Mouse (Mus musculus) gastrocnemius, postnatal 14 days (tissue): ENCODE results near the gene Cel. TPM values are rescaled to one million over a fixed set of nuclear protein-coding genes. Genes with fewer than 3 reads are reported as not detected.
"Not testable (repeated sequence)": the region's sequence is repeated elsewhere in the genome, so short reads cannot be mapped to it uniquely, and the experiment has no call there.

Experiments used
- DNase-seq: peaks from one replicate; pipeline ENCODE4 v3.0.0; 2021; ENCODE audit warnings: mixed read lengths
- intact Hi-C: fragments of 180-260 bp; cut with DNase I; formaldehyde crosslinking; loops from one replicate; pipeline ENCODE4 v1.15.1; 2025; ENCODE audit warnings: low total_unique reads
- total RNA-seq, 2 experiments: library from RNA; stranded (reverse); gene quantifications; 2 replicates each; pipeline ENCODE4 v1.2.3; 2021

Cel gene
- total RNA-seq, 2 experiments from 2014 or later = not detected

DNA sequence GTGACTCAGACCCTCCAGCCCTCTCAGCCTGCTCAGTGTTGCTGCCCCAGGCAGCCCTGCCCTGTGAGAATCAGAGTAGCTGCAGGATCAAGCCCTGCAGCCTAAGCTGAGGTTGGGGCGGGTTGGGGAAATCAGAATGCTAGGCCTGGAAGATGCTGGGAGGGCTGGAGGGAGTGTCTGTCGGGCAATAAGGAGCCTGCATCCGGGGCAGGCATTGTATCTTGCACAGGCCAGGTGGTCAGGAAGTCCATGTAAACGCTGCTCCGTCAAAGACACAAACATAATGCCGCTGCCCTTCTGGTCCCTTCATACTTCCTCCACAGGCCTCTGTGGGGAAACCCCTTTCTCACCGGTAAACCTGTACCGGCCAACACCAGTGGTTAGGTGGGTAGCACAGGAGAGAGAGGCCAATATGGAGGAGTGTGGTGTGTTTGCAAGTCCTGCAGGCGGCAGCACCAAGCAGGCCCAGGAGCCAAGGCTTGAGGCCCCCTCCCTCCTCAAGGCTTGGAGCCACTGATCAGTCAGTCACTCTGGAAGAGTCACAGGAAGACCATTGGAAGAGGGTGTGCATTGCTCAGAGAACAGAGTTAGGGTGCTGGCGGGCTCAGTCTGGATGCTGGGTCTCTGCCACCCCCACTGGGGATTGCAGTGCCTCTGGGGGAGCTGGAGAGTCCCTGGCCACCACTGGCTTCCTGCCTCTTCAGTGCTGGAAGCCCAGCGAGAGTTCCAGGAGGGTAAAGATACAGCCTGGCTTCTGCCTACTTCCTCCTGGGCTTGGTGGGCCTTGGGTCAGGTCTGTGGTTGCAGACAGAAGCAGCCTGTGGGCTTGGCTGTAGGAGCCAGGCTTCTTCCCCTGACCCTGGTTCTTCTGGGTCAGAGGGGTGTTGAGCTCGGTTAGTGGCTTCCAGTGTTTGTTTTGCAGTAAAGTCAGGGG lies 37.0 kb downstream of the Cel start:
- peak; percentile 32 for DNase-seq
- intact Hi-C loops = no loop called here

DNA sequence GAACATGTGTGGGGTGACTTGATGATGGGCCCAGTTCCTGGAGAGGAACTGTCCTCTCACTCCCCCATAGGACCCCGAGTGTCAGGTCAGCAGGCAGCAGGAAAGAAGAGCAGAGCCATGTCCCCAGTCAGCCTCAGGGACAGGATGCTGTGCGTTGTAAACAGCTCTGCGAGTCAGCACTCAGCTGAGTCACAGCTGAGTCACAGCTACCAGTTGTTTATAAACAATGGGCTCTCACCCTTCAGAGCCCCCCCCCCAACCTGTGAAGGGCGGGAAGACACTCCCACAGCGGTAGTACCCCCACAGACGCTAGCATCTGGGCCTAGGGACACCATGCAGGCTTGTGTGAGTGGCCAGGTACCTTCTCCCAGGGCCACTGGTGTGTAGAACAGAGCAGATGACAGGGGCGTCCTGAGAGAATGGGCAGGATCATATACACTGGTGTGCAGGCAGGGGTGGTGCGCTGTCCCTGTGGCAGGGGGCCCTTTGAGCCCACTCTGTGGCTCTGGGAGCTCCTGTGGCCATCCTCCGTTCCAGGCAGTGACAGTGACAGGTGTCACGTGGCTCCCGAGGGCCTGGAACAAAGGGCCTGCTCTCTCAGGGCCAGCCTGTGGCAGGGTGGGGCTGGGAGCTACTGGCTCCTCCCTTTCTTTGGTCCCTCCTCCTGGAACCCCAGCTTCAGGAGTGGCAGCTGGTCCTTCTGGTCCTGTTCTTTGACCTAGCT lies 37.8 kb downstream of the Cel start:
- intact Hi-C loops = no loop called here
- DNase-seq = peak; percentile 77

DNA sequence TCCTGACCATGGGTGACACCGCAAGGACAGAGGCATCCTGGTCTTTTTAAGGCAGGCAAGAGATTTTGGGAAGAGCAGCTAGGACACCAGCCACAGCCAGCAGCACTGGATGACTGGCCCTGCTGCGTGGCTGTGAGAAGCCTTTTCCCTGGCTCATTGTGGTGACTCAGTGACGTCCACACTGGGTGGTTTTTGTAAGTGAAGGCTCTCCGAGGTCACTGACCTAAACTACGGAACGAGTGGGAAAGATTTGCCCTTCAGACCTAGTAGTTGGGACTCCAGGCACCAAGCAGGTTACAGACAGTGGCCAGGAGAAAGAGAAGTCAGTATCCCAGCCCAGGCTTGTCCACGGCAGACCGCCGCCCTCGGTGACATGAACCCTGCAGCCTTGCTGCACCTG lies 38.8 kb downstream of the Cel start:
- peak; percentile 4 for DNase-seq
- intact Hi-C loops = no loop called here

DNA sequence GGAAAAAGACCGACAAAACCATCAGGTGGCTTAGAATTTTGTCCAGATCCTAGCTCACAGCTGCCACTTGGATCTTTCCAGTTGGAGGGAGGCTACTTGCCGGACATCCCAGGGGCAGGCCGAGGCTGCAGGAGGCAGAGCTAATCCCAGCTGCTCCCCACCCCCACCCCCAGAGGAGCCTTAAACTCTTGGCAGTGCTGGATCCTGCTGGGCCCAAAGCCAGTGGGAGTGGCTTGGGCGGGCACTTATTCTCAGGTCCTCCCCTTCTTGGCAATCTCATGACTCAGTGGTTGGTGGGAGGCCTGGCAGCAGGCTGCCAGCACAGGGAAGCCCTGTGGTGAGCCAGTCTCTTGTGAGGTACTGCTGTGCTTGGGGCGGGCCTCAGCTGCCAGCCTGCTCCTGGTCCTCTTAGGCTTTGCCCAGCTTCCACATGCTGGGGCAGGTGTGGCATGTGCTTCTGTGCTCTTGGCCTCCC lies 39.5 kb downstream of the Cel start:
- DNase-seq = peak; percentile 89
- intact Hi-C loops = no loop called here

DNA sequence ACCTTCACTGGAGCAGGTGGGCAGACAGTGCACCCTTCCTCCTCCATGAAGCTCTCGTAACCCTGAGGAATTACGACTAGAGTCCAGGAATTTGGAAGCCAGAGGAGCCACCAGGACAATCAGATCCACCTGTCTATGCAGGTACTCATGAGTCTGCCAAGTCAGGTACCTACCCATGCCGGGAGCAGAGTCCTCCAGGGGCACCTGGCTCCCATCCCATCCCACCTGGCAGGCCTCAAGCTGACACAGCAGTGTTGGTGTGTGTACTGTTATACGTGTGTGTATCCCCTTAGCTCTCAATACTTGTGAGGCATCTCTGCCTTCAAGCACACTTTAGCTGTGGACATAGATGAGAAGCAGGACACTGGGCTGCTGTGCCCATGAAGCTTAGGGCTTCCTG lies 41.0 kb downstream of the Cel start:
- no peak for DNase-seq
- intact Hi-C loops = no loop called here

DNA sequence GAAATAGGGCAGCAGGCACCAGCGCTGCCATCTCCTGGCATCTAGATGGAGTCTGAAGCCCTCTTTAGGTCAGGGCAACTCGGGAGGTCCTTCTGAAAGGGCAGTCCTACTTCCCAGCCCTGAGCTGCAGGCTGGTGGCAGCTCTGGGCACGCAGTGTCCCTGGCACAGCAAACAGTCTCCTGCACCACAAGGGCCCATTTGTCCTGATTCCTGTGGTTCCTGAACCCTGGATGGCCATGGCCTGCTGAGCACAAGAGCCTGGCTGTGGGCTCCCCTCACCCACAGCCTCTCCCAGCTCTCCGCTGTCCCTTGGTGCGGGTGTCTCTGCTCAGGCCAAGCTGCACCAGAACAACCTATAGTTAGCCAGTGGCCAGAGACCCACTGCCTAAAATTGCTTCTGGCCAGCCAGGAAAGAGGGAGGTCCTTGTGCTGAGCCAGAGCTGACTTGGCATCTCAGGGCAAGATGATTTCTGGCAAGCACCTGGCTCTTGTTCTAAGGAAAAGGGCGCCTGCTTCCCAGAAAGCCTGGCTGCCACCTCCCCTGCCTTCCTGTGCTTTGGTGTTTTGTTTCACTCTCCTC lies 41.5 kb downstream of the Cel start:
- no peak for DNase-seq
- intact Hi-C loops = no loop called here

DNA sequence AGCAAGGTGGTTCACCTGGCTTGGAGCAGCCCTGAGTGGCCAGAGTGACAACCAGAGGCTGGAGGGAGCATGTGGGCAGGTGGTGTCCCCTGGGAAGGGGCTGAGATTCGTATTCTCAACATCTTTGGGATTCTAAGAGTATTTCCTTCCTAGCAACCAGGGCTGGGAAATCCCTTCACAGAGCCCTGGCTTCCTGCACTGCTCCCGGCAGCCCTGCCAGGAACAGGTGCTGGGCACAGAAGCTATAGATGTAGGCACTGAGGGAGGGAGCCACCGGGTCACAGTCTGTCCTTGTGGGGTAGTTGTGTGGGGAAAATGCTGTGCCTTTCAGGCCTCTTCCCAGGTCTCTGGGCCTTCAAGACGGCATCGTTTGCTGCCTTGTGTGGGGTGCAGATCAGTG lies 42.6 kb downstream of the Cel start:
- no peak for DNase-seq
- intact Hi-C loops = no loop called here

DNA sequence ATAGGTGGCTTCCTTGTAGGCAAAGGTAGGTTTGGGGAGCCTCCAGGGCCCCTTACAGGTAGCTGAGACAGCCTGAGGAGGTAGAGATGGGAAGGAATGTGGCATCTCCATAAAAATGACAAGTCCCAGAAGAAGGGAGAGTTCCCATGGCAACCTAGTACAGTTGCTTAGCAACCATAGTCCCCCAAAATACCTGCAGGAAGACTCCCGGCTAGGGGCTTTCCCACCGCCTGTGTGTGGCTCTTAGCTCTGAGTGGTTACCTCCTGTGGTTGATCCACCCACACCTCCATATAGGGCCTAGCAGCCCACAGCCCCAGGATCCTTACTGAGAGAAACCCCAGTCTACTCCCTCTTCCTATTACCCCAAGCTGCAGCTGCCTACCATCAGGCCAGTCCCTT lies 45.0 kb downstream of the Cel start:
- intact Hi-C loops = loop anchor here (10.0 kb wide), 1 partner anchor 67 kb away; the partner anchor contains the start of gene Gtf3c5

DNA sequence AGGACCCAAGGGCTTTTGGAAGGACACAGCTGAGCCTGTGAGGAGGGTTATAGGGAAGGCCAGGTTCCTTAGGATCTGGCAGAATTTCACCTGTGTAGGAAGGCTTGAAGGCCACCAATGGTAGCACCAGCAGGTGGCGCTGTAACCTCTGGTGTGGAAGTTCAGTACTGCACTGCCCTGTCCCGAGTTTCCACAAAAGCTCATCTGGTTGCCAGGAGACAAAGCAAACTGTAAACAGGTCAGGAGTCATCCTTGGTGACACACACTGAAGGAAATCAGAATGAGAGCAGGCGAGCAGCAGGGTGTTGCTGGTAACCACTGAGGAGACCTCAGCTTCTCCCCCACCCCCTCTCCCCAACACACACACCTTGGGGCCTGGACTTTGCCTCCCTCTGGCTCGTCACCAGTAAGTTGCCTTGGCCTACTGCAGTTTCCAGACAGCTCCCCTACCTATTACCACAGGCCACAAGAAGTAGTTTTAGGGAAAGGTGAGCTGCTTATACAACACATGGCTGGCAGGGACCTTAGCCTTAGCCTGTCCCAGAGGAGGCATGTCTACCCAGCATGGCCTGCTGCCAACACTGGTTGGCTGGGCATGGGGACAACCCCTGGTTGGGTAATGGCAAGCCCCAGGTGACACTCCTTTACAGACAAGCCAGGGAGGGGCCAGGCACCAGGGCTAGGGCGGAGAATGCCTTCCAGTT lies 45.8 kb downstream of the Cel start:
- intact Hi-C loops = loop anchor here (2.0 to 10.0 kb wide), 2 partner anchors 31 to 67 kb away; partner anchors contain the start of gene Gtf3c5
- DNase-seq = peak; percentile 81

More for the DNA sequence above, 45.0 kb downstream of the Cel start:
- no peak for DNase-seq

DNA sequence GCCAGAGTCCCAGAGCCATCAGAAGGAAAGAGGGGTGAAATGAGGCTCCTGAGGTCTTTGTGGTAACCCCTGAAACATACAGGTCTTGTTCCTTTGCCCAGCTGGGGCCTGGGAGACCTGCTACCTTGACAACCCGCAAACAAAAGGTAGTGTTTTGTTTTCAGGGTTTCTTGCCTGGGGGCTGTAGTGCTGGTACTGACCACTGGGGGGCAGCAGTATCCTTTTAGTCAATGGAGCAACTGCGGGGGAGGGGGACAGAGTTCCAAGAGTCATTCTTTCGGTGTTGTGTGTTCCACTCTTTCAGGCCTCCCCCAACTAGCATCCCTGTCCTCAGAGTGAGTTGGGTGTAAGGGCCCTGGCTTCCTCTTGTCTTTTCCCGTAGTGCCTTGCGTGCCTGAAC lies 48.7 kb downstream of the Cel start:
- intact Hi-C loops = loop anchor here (10.0 kb wide), 1 partner anchor 70 kb away; the partner anchor contains the start of gene Gtf3c5
- DNase-seq = peak; percentile 80

DNA sequence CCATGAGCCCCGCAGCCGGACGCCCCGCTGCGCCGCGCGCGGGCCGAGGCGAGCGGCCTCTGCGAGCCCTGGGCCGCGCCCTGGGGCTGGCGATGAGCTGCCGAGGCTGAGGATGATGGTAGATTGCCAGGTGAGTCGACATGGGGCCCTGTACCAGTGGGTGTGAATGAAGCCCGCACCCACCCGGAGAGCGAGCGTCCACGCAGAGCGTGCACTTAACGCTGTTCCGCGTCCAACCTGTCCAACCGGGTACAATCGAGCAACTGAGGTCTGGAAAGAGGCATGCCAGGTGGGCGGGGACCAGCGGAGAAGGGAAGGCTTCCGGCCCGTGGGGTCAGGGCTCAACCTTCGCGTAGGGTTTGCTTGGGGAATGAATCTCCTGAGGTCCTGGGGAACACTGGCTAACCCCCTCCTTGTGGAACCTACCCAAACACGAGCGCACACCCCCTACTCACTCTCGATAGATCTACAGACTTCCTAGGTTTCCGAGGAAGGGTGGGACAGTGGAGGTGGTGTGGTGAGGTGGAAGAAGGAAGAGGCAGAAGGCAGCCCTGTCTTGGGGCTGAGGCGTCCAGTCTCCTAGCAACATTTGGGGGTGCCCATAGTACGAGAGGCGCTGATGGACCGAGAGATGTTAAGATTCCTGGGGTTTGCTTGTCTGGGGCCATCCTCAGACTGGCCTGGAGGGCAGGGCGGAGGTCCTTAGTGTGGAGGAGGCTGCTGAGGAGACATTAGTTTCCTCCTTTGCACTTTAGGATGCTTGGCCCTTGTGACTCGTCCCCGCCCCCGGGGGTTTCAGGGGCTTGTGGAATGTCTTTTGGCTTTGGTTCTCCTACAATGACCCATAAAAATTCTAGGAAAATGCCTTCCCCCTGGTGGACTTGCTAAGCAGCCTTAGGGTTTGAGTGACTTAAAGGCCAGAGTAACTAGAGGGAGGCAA lies 49.5 kb downstream of the Cel start:
- DNase-seq = no peak
- intact Hi-C loops = loop anchor here (10.0 kb wide), 1 partner anchor 71 kb away; the partner anchor contains the start of gene Gtf3c5

DNA sequence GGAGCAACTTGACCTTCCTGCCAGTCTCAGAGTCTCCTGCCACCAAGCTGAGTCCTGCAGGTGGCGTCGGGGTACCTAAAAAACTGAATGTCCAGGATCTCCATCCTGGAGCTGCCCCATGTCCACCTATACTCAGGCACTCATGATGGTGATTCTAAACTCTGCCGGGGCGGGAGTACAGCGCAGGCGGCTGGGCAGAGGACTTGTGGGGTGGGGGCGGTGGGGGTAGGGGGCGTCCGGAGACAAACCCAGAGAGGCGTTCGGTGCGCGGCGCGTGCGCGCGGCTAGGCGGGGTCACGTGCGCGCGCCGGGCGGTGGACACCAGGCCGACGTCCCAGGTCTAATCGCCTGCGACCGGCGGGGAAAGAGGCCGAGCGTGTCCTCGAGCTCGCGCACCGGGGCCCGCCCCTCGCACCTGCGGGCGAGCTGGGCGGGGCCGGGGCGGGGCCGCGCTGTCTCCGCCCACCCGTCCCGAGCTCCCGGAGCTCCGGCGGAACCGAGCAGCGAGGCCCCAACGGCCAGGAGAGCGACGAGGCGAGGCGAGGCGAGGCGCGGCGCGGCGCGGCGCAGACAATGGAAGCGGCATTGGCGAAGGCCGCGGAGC lies 50.3 kb downstream of the Cel start, which contains the start of gene Ralgds:
TSS of gene Ralgds (plus strand) at position 328 of the 604 bp plus-strand sequence.
- intact Hi-C loops = loop anchor here (10.0 kb wide), 1 partner anchor 72 kb away; the partner anchor contains the start of gene Gtf3c5
- no peak for DNase-seq

DNA sequence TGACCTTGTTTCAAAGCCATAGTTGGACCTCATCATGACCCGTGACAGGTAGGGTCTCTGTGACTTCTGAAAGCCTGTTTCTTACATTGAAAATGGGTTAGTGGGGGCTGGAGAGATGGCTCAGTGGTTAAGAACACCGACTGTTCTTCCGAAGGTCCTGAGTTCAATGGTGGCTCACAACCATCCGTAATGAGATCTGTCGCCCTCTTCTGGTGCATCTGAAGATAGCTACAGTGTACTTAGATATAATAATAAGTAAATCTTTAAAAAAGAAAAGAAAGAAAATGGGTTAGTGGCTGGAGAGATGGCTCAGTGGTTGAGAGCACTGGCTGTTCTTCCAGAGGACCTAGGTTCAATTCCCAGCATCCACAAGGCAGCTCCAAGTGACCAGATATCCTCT lies 51.6 kb downstream of the Cel start:
- DNase-seq = not testable (repeated sequence)
- intact Hi-C loops = loop anchor here (10.0 kb wide), 1 partner anchor 73 kb away; the partner anchor contains the start of gene Gtf3c5

DNA sequence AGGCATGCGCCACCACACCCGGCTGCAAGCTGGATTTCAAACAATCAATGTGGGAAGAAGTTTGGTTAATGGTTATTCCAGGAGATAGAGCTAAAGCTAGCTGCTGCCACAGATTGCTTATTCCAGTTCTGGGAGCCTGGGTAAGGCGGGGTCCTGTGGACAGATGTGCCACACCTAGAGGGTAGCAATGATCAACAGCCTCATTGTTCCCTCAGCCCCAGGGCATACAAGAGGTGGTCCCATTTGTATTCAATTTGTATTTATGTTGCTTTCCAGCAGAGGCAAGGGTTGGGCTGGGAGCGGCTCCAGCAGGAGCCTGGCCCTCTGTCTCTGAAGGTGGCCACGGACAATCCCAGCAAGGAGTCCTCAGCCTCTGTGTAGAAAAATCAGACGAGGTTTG lies 56.9 kb downstream of the Cel start:
- intact Hi-C loops = no loop called here
- DNase-seq = no peak

DNA sequence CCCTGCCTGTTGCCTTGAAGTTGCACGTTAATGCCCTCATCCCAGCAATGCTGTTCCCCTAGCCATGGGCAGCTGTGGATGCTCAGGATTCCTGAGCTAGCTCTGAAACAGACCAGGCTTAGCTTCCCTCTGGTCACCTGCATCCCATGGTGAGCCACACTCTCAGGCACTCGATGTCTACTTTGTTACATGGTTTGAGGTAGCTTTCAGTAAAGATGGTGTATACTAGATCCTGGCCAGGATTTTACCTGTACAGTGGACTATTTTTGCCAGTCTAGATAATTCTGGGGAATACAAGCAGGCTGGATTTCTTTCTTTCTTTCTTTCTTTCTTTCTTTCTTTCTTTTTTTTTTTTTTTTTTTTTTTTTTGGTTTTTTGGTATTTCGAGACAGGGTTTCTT lies 57.4 kb downstream of the Cel start, which contains the start of gene Gm10134:
TSS of gene Gm10134 (plus strand) at position 301 of the 400 bp plus-strand sequence.
- no peak for DNase-seq
- intact Hi-C loops = no loop called here
